Mouse (Mus musculus) liver, embryonic 15.5 days (tissue): ENCODE measurements around the gene Gm10392. TPM values are rescaled to one million over a fixed set of nuclear protein-coding genes. Genes with fewer than 3 reads are reported as not detected.

Experiments
- ATAC-seq: fragments of 200-750 bp; cut with Nextera tagmentation; 2 replicates; pipeline ENCODE4 v1.8.0; 2017; ENCODE audit warnings: moderate number of reproducible peaks, mild to moderate bottlenecking, moderate library complexity; ENCODE audit not compliant: insufficient read depth
- H3K27ac ChIP-seq: fragments of 300-500 bp; sonication (generic); replicated peaks from 2 replicates; pipeline ENCODE4 v1.5.1; 2015; ENCODE audit warnings: mild to moderate bottlenecking, inconsistent platforms
- H3K27me3 ChIP-seq: fragments of 300-500 bp; sonication (generic); 2 replicates; pipeline ENCODE4 v1.6.1; 2015; ENCODE audit warnings: mild to moderate bottlenecking, inconsistent platforms
- H3K36me3 ChIP-seq: fragments of 300-500 bp; sonication (generic); replicated peaks from 2 replicates; pipeline ENCODE4 v1.6.1; 2015; ENCODE audit warnings: moderate library complexity, mild to moderate bottlenecking, inconsistent platforms
- H3K4me1 ChIP-seq: fragments of 300-500 bp; sonication (generic); replicated peaks from 2 replicates; pipeline ENCODE4 v1.6.1; 2015; ENCODE audit warnings: inconsistent platforms
- H3K4me2 ChIP-seq: fragments of 300-500 bp; sonication (generic); 2 replicates; pipeline ENCODE4 v1.6.1; 2015; ENCODE audit warnings: moderate library complexity, mild to moderate bottlenecking, inconsistent platforms
- H3K4me3 ChIP-seq: fragments of 300-500 bp; sonication (generic); replicated peaks from 2 replicates; pipeline ENCODE4 v1.5.1; 2015; ENCODE audit warnings: mild to moderate bottlenecking, inconsistent platforms
- H3K9ac ChIP-seq: fragments of 300-500 bp; sonication (generic); 2 replicates; pipeline ENCODE4 v1.6.1; 2015; ENCODE audit warnings: moderate library complexity, mild to moderate bottlenecking, inconsistent platforms
- H3K9me3 ChIP-seq: fragments of 300-500 bp; sonication (generic); replicated peaks from 2 replicates; pipeline ENCODE4 v1.6.1; 2016; ENCODE audit warnings: inconsistent platforms
- WGBS: fragments of 180-500 bp; shearing (Covaris S2); methylation state at CpG from one replicate; pipeline ENCODE4 v1.1.7; 2015; ENCODE audit warnings: mixed read lengths; ENCODE audit not compliant: insufficient replicate concordance; 5-methylcytosine and 5-hydroxymethylcytosine counted together
- polyA plus RNA-seq: library from polyadenylated mRNA; unstranded; fragments of >200 nt; fragmentation: Nextera tagmentation; extraction: Ambion mirVana; gene quantifications from 2 replicates; pipeline ENCODE4 v1.2.1, GENCODE M21; 2015

The Gm10392 gene
- polyA plus RNA-seq, 1 experiment from 2014 or later = 0.07 TPM

DNA sequence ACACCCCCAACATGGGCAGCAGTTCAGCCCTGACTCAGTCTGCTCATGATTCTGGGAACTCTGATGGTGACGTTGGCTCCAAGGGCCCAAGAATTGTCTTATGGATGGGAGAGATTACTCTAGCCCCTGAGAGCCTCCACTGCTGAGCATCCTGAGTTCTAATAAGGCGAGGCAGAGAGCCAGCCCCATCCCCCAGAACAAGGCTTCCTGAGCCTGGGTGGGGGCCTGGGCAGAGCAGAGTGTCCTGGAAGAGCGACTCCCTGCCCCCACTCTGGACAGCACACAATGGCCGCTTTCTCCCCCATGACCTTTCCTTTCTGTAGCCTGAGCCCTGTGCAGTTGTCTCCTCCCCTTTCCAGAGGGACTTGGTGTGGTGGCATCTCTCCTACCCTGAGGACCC is 21.1 kb downstream of the Gm10392 start:
- 0 out of 2 replicates have a peak, but pooled peaks cover 3% of the 10 kb centered on the region for H3K27me3 ChIP-seq
- H3K36me3 ChIP-seq = peaks cover 23% of the 10 kb centered on the region
- no peak overlapping the region for H3K4me3 ChIP-seq
- no peaks in the 10 kb centered on the region for H3K9me3 ChIP-seq
- H3K9ac ChIP-seq = no peak overlapping the region
- H3K4me2 ChIP-seq = no peak overlapping the region
- no peak for ATAC-seq
- H3K27ac ChIP-seq = peak overlapping the region; percentile 41; the same call in 1 of the 2 replicates
- peaks cover 47% of the 10 kb centered on the region for H3K4me1 ChIP-seq
- 81% methylated on average over 4 of the region's 4 CpGs for WGBS

- 0 out of 2 replicates have a peak overlapping the region, but pooled peaks have one; percentile 29 for H3K27ac ChIP-seq
- 45% methylated on average over 6 of the region's 6 CpGs for WGBS
- peaks cover 52% of the 10 kb centered on the region for H3K4me1 ChIP-seq
- H3K4me2 ChIP-seq = no peak overlapping the region
- H3K36me3 ChIP-seq = peaks cover 19% of the 10 kb centered on the region
- ATAC-seq = no peak
- no peak overlapping the region for H3K9ac ChIP-seq
- H3K9me3 ChIP-seq = no peaks in the 10 kb centered on the region
- H3K4me3 ChIP-seq = no peak overlapping the region
- 0 out of 2 replicates have a peak, but pooled peaks cover 3% of the 10 kb centered on the region for H3K27me3 ChIP-seq
Observed at GRCm38 (mm10) chr11:77497341-77497756, 21.6 kb downstream of the Gm10392 start.

GRCm38 (mm10) chr11:77495507-77495906 is 23.5 kb downstream of the Gm10392 start:
- Histone ChIP-seq H3K9ac (no peak overlapping the region), H3K4me3 (no peak overlapping the region), H3K27ac (peak overlapping the region; percentile 7; the same call in 1 of the 2 replicates), H3K4me1 (peaks cover 70% of the 10 kb centered on the region), H3K4me2 (no peak overlapping the region), H3K9me3 (no peaks in the 10 kb centered on the region), H3K36me3 (peaks cover 13% of the 10 kb centered on the region), H3K27me3 (peaks cover 18% of the 10 kb centered on the region)
- ATAC-seq = no peak

DNA sequence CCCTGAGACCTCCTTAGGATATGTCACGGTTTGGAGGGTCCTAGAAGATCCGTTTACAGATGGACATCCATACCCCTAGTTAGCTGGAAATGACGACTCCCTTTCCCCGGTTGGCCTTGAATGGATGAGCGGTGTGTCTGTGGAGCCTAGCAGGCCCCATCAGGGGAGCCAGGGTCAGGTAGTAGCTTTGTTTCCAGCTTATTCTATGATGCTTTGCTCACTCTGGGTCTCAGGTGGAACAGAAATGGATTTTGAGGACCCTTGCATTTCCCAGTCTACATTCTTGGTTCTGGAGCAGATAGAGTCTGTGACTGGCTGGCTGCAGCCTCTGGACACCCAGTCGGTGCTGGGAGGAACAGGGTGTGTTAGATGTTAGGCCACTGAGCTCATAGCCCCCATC is 24.2 kb downstream of the Gm10392 start:
- Histone ChIP-seq H3K27ac (no peak overlapping the region), H3K9me3 (no peaks in the 10 kb centered on the region), H3K4me3 (no peak overlapping the region), H3K27me3 (peaks cover 25% of the 10 kb centered on the region), H3K9ac (no peak overlapping the region), H3K36me3 (peaks cover 6% of the 10 kb centered on the region), H3K4me1 (peaks cover 78% of the 10 kb centered on the region), H3K4me2 (peak overlapping the region; percentile 93)
- 74% methylated on average over 6 of the region's 6 CpGs for WGBS
- no peak for ATAC-seq

GRCm38 (mm10) chr11:77494344-77494676 is 24.7 kb downstream of the Gm10392 start:
- Histone ChIP-seq H3K4me1 (peaks cover 82% of the 10 kb centered on the region), H3K4me3 (peak overlapping the region; percentile 80), H3K27ac (peak overlapping the region; percentile 78), H3K36me3 (0 out of 2 replicates have a peak, but pooled peaks cover 1% of the 10 kb centered on the region), H3K4me2 (peak overlapping the region; percentile 93), H3K9me3 (no peaks in the 10 kb centered on the region), H3K9ac (0 out of 2 replicates have a peak overlapping the region, but pooled peaks have one; percentile 75), H3K27me3 (peaks cover 30% of the 10 kb centered on the region)
- no peak for ATAC-seq
- WGBS = 13% methylated on average over 4 of the region's 4 CpGs

DNA sequence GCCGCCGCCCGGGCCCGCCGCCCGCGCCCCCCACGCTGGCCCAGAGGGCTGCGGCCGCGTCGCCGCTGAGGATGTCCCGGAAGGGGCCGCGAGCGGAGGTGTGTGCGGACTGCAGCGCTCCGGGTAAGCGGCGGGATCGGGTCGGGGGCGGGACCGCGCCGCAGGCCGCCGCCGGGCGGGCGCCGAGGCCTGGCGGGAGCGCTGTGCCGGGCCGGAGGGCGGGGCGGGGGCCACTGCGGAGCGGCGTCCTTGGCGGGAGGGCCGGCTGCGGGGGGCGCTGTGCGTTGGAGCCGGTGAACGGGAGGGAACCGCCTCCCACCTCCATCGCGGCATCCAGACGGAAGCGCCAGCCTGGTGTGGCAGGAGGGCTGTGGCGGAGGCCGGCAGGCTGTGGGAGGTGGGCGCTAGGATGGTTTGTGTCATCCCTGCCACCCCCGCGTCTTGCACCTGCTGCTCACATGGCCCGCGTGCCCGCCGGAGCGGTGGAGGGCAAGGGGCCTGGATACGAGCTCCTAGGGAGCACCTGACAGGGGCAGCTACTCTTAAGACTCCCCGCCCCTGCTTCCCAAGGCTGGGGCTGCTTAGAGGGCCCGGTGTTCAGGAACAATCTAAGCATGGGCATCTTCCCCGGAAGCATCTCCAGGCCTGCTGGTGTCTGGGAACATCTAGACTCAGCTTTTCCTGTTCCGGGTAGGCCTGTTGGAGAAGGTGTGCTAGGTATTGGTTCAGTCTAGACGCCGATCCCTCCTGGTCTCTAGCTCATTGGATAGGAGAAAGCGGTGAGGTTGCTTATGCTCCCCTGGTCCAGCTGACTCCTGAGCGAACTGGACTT is 25.3 kb downstream of the Gm10392 start, which contains the start of gene Git1:
TSS of gene Git1 (plus strand) at position 51 of the 832 bp plus-strand sequence.
- Histone ChIP-seq H3K9me3 (no peaks in the 10 kb centered on the region), H3K4me2 (peak within 1 kb of the TSS; percentile 93), H3K4me1 (peaks cover 87% of the 10 kb centered on the region), H3K27me3 (peaks cover 36% of the 10 kb centered on the region), H3K4me3 (peak within 1 kb of the TSS; percentile 80), H3K36me3 (no peaks in the 10 kb centered on the region), H3K9ac (peak within 1 kb of the TSS; percentile 75), H3K27ac (peak within 1 kb of the TSS; percentile 78)
- ATAC-seq = peak; percentile 11
- under 1% methylated on average over 72 of the region's 74 CpGs for WGBS

DNA sequence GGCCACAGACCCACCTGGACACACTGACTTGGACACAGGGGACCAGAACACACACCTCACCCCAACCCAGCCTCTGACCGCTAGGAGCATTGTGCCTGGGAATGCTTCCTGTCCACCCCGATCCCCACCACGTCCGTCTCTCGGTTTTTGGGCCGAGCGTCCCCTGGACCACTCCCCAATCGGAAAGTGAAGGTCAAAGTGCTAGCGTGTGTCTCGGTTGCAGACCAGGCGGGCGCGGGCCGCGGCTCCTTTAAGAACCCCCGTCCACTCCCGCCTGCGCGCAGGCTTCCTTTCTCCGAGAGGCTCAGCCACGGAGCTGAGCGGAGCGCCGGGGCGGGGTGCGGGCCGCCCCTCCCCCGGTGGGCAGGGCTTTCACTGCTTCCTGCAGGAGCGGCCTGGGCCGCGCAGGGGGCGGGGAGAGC is 26.1 kb downstream of the Gm10392 start:
- H3K36me3 ChIP-seq = no peaks in the 10 kb centered on the region
- H3K27me3 ChIP-seq = peaks cover 44% of the 10 kb centered on the region
- under 1% methylated on average over 32 of the region's 32 CpGs for WGBS
- H3K9ac ChIP-seq = peak overlapping the region; percentile 75
- H3K27ac ChIP-seq = peak overlapping the region; percentile 63
- H3K4me2 ChIP-seq = peak overlapping the region; percentile 93
- peaks cover 83% of the 10 kb centered on the region for H3K4me1 ChIP-seq
- ATAC-seq = peak; percentile 82
- H3K9me3 ChIP-seq = no peaks in the 10 kb centered on the region
- peak overlapping the region; percentile 80 for H3K4me3 ChIP-seq

GRCm38 (mm10) chr11:77492311-77492871 is 26.6 kb downstream of the Gm10392 start:
- peaks cover 79% of the 10 kb centered on the region for H3K4me1 ChIP-seq
- no peak for ATAC-seq
- H3K27ac ChIP-seq = peak overlapping the region; percentile 63
- H3K27me3 ChIP-seq = peaks cover 49% of the 10 kb centered on the region
- WGBS = under 1% methylated on average over 13 of the region's 18 CpGs
- H3K9me3 ChIP-seq = no peaks in the 10 kb centered on the region
- H3K4me2 ChIP-seq = peak overlapping the region; percentile 93
- no peaks in the 10 kb centered on the region for H3K36me3 ChIP-seq
- peak overlapping the region; percentile 75 for H3K9ac ChIP-seq
- peak overlapping the region; percentile 80 for H3K4me3 ChIP-seq

DNA sequence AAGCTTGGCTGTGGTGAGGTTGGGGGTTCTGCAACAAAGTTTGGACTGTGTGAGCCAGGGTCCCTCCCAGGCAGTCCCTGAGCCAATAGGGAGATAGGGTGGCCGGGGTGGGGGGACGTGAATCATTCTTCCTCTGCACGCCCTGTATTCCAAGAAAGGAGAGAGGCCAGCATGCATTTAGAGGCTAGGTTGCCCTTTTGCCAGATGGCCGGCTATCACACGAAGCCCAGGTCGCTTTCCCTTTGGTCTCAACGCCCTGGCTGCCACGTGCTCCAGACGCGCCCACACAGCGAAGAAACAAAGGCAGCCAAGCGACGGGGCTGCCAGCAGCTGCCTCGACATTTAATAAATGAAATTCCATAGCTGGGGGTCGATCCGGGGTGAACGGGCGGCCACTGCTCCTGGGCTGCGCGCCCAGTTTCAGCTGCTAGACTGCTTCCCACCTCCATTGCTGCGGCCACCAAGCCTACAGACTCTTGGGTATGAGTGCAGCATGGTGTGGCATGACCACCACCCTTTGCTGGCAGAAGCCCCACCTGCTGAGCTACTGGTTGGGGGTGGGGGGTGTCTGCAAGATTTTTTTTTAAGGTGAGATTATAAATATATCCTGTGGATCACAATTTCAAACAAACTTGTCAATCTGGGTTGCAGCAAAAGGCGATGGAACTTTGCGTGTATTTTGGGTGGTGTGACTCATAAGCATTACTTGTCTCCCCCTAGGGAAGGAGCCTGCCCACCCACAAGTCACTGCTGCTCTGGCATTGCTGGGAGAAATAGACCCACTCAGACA is 27.3 kb downstream of the Gm10392 start:
- H3K27ac ChIP-seq = 0 out of 2 replicates have a peak overlapping the region, but pooled peaks have one; percentile 41
- no peaks in the 10 kb centered on the region for H3K9me3 ChIP-seq
- peak overlapping the region; percentile 80 for H3K4me3 ChIP-seq
- under 1% methylated on average over 23 of the region's 23 CpGs for WGBS
- H3K27me3 ChIP-seq = peaks cover 56% of the 10 kb centered on the region
- H3K9ac ChIP-seq = peak overlapping the region; percentile 50
- H3K4me2 ChIP-seq = peak overlapping the region; percentile 93
- no peaks in the 10 kb centered on the region for H3K36me3 ChIP-seq
- peaks cover 72% of the 10 kb centered on the region for H3K4me1 ChIP-seq
- ATAC-seq = 0 out of 2 replicates have a peak, but pooled peaks have one; percentile 6

DNA sequence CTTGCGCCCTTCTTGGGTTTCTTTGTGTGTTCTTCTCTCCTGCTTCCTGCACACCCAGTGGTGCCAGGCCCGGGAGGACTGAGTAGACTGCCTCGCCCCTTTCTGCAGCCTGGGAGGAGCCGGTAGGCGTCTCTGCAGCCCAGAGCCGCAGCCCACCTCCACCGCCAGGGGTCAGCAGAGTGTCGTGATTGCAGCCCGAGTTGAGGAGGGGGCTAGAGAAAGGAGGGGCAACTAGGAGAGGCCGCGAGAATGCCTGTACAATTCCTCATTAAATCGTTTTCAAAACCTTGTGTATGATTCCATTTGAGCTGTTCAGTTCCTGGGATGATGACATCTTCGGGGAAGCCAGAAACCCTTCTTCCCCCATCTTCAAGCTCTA is 27.9 kb downstream of the Gm10392 start:
- Histone ChIP-seq H3K27ac (0 out of 2 replicates have a peak overlapping the region, but pooled peaks have one; percentile 41), H3K4me3 (peak overlapping the region; percentile 80), H3K36me3 (no peaks in the 10 kb centered on the region), H3K4me2 (peak overlapping the region; percentile 93), H3K27me3 (peaks cover 58% of the 10 kb centered on the region), H3K9me3 (no peaks in the 10 kb centered on the region), H3K4me1 (peaks cover 68% of the 10 kb centered on the region), H3K9ac (no peak overlapping the region)
- WGBS = under 1% methylated on average over 13 of the region's 13 CpGs
- ATAC-seq = peak; percentile 17; the same call in 1 of the 2 replicates
